Mouse (Mus musculus) heart, postnatal 25 days (tissue): ENCODE data around the gene Adcy5. TPM values are rescaled to one million over a fixed set of nuclear protein-coding genes. Genes with fewer than 3 reads are reported as not detected.

Source experiments
- DNase-seq: peaks from one replicate; pipeline ENCODE4 v3.0.0; 2022; ENCODE audit warnings: low spot score
- intact Hi-C: fragments of 180-260 bp; cut with DNase I; formaldehyde crosslinking; loops from one replicate; pipeline ENCODE4 v1.15.1; 2025
- total RNA-seq, 2 experiments: library from RNA; stranded (reverse); gene quantifications; 2 replicates each; pipeline ENCODE4 v1.2.3; 2021

Gene Adcy5
- 10 to 100 TPM; 54.8 to 55.3 TPM for total RNA-seq

GRCm38 (mm10) chr16:35154641-35155390, at the start of gene Adcy5:
TSS of gene Adcy5 (plus strand) at chr16:35154877.
- intact Hi-C loops, result loop anchor here (2.0 to 5.0 kb wide), 4 partner anchors 44 to 116 kb away; no protein-coding TSS in a partner anchor
- no peak for DNase-seq

GRCm38 (mm10) chr16:35107985-35108384, 46.7 kb upstream of the Adcy5 start:
- intact Hi-C loops, result no loop called here
- DNase-seq, result no peak

GRCm38 (mm10) chr16:35109156-35109555, 45.5 kb upstream of the Adcy5 start:
- intact Hi-C loops, result no loop called here
- DNase-seq, result no peak

GRCm38 (mm10) chr16:35109656-35110291, 44.9 kb upstream of the Adcy5 start:
- intact Hi-C loops, result loop anchor here (1.0 to 5.0 kb wide), 3 partner anchors 45 to 518 kb away; partner anchors contain the start of gene Adcy5
- no peak for DNase-seq

- DNase-seq, result peak; percentile 50
- intact Hi-C loops, result loop anchor here (1.0 to 5.0 kb wide), 3 partner anchors 44 to 517 kb away; partner anchors contain the start of gene Adcy5
Measured at GRCm38 (mm10) chr16:35110410-35111142, 44.1 kb upstream of the Adcy5 start.

- intact Hi-C loops, result loop anchor here (2.0 to 5.0 kb wide), 2 partner anchors 44 to 516 kb away; partner anchors contain the start of gene Adcy5
- DNase-seq, result no peak
Measured at GRCm38 (mm10) chr16:35111143-35111620, 43.5 kb upstream of the Adcy5 start.

GRCm38 (mm10) chr16:35113496-35113895, 41.2 kb upstream of the Adcy5 start:
- DNase-seq, result no peak
- intact Hi-C loops, result loop anchor here (5.0 kb wide), 1 partner anchor 514 kb away; no protein-coding TSS in a partner anchor

- intact Hi-C loops, result no loop called here
- DNase-seq, result no peak
Measured at GRCm38 (mm10) chr16:35116328-35116956, 38.2 kb upstream of the Adcy5 start.

GRCm38 (mm10) chr16:35117436-35117835, 37.2 kb upstream of the Adcy5 start:
- intact Hi-C loops, result no loop called here
- peak; percentile 18 for DNase-seq

GRCm38 (mm10) chr16:35120603-35121002, 34.1 kb upstream of the Adcy5 start:
- intact Hi-C loops, result no loop called here
- DNase-seq, result no peak

GRCm38 (mm10) chr16:35127270-35127669, 27.4 kb upstream of the Adcy5 start:
- intact Hi-C loops, result no loop called here
- no peak for DNase-seq

- DNase-seq, result peak; percentile 47
- intact Hi-C loops, result no loop called here
Measured at GRCm38 (mm10) chr16:35130172-35130571, 24.5 kb upstream of the Adcy5 start.

GRCm38 (mm10) chr16:35139416-35139815, 15.3 kb upstream of the Adcy5 start:
- intact Hi-C loops, result no loop called here
- no peak for DNase-seq

- intact Hi-C loops, result no loop called here
Measured at GRCm38 (mm10) chr16:35139873-35140619, 14.6 kb upstream of the Adcy5 start.

GRCm38 (mm10) chr16:35140620-35140975, 14.1 kb upstream of the Adcy5 start:
- no peak for DNase-seq
- intact Hi-C loops, result no loop called here

More at GRCm38 (mm10) chr16:35139873-35140619, 14.6 kb upstream of the Adcy5 start:
- DNase-seq, result peak; percentile 31

GRCm38 (mm10) chr16:35141839-35142238, 12.8 kb upstream of the Adcy5 start:
- no peak for DNase-seq
- intact Hi-C loops, result no loop called here

- DNase-seq, result no peak
- intact Hi-C loops, result no loop called here
Measured at GRCm38 (mm10) chr16:35146153-35146552, 8.5 kb upstream of the Adcy5 start.

- no peak for DNase-seq
- intact Hi-C loops, result loop anchor here (5.0 kb wide), 1 partner anchor 96 kb away; no protein-coding TSS in a partner anchor
Measured at GRCm38 (mm10) chr16:35153146-35153755, 1.4 kb upstream of the Adcy5 start.

GRCm38 (mm10) chr16:35154245-35154640, 434 bp upstream of the Adcy5 start:
- intact Hi-C loops, result loop anchor here (2.0 to 5.0 kb wide), 3 partner anchors 43 to 117 kb away; no protein-coding TSS in a partner anchor
- DNase-seq, result peak; percentile 35
